Mouse (Mus musculus): Measurements from ENCODE around the gene Pitx2. TPM values are rescaled to one million over a fixed set of nuclear protein-coding genes. Genes with fewer than 3 reads are reported as not detected.

The Pitx2 gene
- polyA plus RNA-seq, 1 experiment from 2014 or later: 37.6 TPM

DNA sequence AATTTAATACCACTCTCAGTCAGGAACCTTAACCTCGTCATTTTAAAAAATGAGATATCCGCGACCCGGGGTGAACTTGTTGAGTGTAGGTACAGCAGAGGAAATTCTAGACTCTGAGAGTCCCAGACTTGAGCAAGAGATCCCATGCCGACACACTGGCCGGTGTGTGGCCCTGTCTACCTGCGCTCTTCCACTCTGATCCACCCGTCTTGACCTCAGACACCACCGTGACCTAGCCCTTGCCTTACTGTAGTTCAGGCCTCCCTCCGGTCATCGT, 1.1 kb upstream of the Pitx2 start:
- under 1% methylated on average over 11 of the region's 11 CpGs for WGBS
- Histone ChIP-seq H3K4me2 (ENCODE audit: low read depth, severe bottlenecking) (no peak overlapping the region), H3K9ac (ENCODE audit: low read length) (no peak overlapping the region), H3K27me3 (ENCODE audit: control insufficient read depth, insufficient read depth, low read length) (peaks cover 77% of the 10 kb centered on the region), H3K9me3 (ENCODE audit: control insufficient read depth, low read length) (no peaks in the 10 kb centered on the region), H3K4me1 (ENCODE audit: control insufficient read depth, insufficient read depth, low read length) (peaks cover 7% of the 10 kb centered on the region; the same call in 1 of the 2 replicates), H3K4me3 (ENCODE audit: low read depth, low read length) (no peak overlapping the region), H3K36me3 (ENCODE audit: control insufficient read depth, insufficient read depth, low read length) (no peaks in the 10 kb centered on the region), H3K27ac (replicated peaks; ENCODE audit: low read depth, low read length) (no peak overlapping the region)
- ATAC-seq (ENCODE audit: insufficient number of reproducible peaks, low FRiP score, low TSS enrichment, low read depth) (no peak), DNase-seq (ENCODE audit: low spot score) (peak; percentile 51)

DNA sequence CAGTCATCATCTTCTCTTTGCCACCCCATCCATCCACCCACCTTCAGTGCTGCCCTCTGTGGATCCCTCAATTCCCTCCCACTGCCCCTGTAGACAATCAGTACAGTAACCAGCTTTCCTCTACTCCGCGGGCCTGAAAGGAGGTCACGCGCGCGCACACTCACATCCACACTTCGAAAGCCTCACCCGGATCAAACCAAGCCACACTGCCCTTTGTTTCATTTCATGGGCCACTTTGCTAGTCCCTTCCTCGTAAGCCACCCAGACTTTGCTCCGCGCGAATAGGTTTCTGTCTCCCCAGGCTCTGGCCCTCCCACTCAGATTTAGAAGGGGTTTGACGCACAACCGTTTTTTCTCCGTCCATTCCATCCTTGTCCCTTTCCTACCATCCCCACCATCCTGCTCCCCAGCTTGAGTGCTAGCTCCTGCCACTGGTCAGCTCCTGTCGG, 494 bp upstream of the Pitx2 start:
- H3K27ac ChIP-seq (replicated peaks; ENCODE audit: low read depth, low read length): no peak overlapping the region
- peak overlapping the region; percentile 36 for H3K4me3 ChIP-seq (ENCODE audit: low read depth, low read length)
- H3K9me3 ChIP-seq (ENCODE audit: control insufficient read depth, low read length): no peaks in the 10 kb centered on the region
- H3K9ac ChIP-seq (ENCODE audit: low read length): no peak overlapping the region; the same call in 1 of the 2 replicates
- WGBS: under 1% methylated on average over 16 of the region's 16 CpGs
- peak overlapping the region; percentile 59 for H3K4me2 ChIP-seq (ENCODE audit: low read depth, severe bottlenecking)
- peaks cover 8% of the 10 kb centered on the region for H3K4me1 ChIP-seq (ENCODE audit: control insufficient read depth, insufficient read depth, low read length)
- DNase-seq (ENCODE audit: low spot score) (no peak), ATAC-seq (ENCODE audit: insufficient number of reproducible peaks, low FRiP score, low TSS enrichment, low read depth) (no peak)
- peaks cover 82% of the 10 kb centered on the region for H3K27me3 ChIP-seq (ENCODE audit: control insufficient read depth, insufficient read depth, low read length)
- H3K36me3 ChIP-seq (ENCODE audit: control insufficient read depth, insufficient read depth, low read length): no peaks in the 10 kb centered on the region

DNA sequence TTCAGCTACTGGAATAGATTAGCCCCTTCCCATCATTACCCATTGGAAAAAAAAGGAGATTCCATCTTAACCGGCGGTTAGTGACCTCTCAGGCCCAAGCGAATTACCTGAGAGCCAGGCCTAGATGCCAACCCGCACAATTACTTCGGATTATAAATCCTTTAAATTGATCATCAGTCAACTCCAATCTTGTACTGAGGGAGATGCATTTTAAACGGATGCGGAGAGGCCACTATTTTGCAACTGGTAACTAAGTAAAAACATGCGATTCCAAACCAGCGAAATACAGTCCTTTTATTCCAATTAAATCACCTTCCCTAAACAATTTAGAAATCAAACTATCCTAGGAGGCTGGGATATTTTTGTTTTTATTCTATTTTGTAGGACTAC, 818 bp downstream of the Pitx2 start:
- peak overlapping the region; percentile 36; the same call in 1 of the 2 replicates for H3K4me3 ChIP-seq (ENCODE audit: low read depth, low read length)
- peaks cover 81% of the 10 kb centered on the region for H3K27me3 ChIP-seq (ENCODE audit: control insufficient read depth, insufficient read depth, low read length)
- H3K9ac ChIP-seq (ENCODE audit: low read length): peak overlapping the region; percentile 56; the same call in 1 of the 2 replicates
- no peaks in the 10 kb centered on the region for H3K9me3 ChIP-seq (ENCODE audit: control insufficient read depth, low read length)
- no peak overlapping the region for H3K27ac ChIP-seq (replicated peaks; ENCODE audit: low read depth, low read length)
- no peak for ATAC-seq (ENCODE audit: insufficient number of reproducible peaks, low FRiP score, low TSS enrichment, low read depth)
- H3K36me3 ChIP-seq (ENCODE audit: control insufficient read depth, insufficient read depth, low read length): no peaks in the 10 kb centered on the region
- H3K4me2 ChIP-seq (ENCODE audit: low read depth, severe bottlenecking): peak overlapping the region; percentile 59; the same call in 1 of the 2 replicates
- peaks cover 12% of the 10 kb centered on the region for H3K4me1 ChIP-seq (ENCODE audit: control insufficient read depth, insufficient read depth, low read length)
- DNase-seq (ENCODE audit: low spot score): no peak
- WGBS: under 1% methylated on average over 9 of the region's 9 CpGs

DNA sequence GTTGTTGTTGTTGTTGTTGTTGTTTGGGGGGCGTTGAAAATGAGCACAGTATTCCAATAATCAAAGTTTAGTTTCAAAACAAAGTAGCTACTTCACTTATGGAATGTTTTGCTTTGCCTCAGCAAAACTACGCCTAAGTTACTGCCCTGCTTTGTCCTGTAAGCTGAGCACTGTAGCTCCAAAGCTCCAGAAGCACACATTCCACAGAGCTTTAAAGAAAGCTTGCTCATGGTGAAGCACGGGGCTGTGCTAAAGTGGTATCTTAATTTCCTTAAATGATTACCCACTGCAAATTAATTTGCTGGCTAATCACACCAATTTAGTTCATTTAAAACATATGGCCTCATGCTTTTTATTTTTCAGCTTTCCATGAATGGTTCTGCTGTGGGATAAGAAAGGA, 1.5 kb downstream of the Pitx2 start:
- no peak for DNase-seq (ENCODE audit: low spot score)
- H3K36me3 ChIP-seq (ENCODE audit: control insufficient read depth, insufficient read depth, low read length): no peaks in the 10 kb centered on the region
- no peak overlapping the region; the same call in 1 of the 2 replicates for H3K4me3 ChIP-seq (ENCODE audit: low read depth, low read length)
- no peak overlapping the region for H3K27ac ChIP-seq (replicated peaks; ENCODE audit: low read depth, low read length)
- peaks cover 12% of the 10 kb centered on the region for H3K4me1 ChIP-seq (ENCODE audit: control insufficient read depth, insufficient read depth, low read length)
- no peaks in the 10 kb centered on the region for H3K9me3 ChIP-seq (ENCODE audit: control insufficient read depth, low read length)
- no peak overlapping the region for H3K4me2 ChIP-seq (ENCODE audit: low read depth, severe bottlenecking)
- WGBS: 3% methylated on average over 3 of the region's 3 CpGs
- ATAC-seq (ENCODE audit: insufficient number of reproducible peaks, low FRiP score, low TSS enrichment, low read depth): no peak
- peaks cover 82% of the 10 kb centered on the region for H3K27me3 ChIP-seq (ENCODE audit: control insufficient read depth, insufficient read depth, low read length)
- H3K9ac ChIP-seq (ENCODE audit: low read length): no peak overlapping the region

DNA sequence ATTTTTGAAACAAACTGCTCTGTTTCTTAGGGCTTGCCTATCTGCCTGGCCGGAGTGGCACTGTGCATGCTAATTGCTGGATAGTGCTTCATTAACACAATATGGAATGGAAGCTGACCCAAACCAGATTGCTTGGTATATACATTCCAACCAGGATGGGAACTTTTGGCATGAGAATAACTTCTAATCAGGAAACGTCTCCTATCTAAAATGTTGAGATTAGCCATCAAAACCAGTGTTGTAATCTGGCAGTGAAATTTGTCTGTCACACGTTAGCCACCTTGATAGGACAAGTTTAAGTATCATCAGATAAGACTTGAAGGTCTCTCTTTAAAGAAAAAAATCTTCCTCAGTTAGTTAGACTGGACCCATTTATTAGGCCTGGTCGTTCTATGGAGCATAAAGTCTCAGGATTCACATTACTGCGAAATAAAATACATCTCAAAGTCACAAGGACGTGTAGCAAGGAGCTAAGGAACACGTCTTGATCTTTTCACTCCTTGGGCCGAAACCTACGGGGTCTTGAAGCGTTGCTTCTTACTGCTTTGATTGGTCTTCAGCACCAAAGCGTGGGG, 2.1 kb downstream of the Pitx2 start:
- no peak for ATAC-seq (ENCODE audit: insufficient number of reproducible peaks, low FRiP score, low TSS enrichment, low read depth)
- DNase-seq (ENCODE audit: low spot score): no peak
- Histone ChIP-seq H3K4me2 (ENCODE audit: low read depth, severe bottlenecking) (no peak overlapping the region), H3K9me3 (ENCODE audit: control insufficient read depth, low read length) (no peaks in the 10 kb centered on the region), H3K9ac (ENCODE audit: low read length) (no peak overlapping the region), H3K4me1 (ENCODE audit: control insufficient read depth, insufficient read depth, low read length) (peaks cover 12% of the 10 kb centered on the region), H3K27me3 (ENCODE audit: control insufficient read depth, insufficient read depth, low read length) (peaks cover 80% of the 10 kb centered on the region), H3K36me3 (ENCODE audit: control insufficient read depth, insufficient read depth, low read length) (no peaks in the 10 kb centered on the region), H3K4me3 (ENCODE audit: low read depth, low read length) (no peak overlapping the region; the same call in 1 of the 2 replicates), H3K27ac (replicated peaks; ENCODE audit: low read depth, low read length) (no peak overlapping the region)
- 3% methylated on average over 11 of the region's 11 CpGs for WGBS

DNA sequence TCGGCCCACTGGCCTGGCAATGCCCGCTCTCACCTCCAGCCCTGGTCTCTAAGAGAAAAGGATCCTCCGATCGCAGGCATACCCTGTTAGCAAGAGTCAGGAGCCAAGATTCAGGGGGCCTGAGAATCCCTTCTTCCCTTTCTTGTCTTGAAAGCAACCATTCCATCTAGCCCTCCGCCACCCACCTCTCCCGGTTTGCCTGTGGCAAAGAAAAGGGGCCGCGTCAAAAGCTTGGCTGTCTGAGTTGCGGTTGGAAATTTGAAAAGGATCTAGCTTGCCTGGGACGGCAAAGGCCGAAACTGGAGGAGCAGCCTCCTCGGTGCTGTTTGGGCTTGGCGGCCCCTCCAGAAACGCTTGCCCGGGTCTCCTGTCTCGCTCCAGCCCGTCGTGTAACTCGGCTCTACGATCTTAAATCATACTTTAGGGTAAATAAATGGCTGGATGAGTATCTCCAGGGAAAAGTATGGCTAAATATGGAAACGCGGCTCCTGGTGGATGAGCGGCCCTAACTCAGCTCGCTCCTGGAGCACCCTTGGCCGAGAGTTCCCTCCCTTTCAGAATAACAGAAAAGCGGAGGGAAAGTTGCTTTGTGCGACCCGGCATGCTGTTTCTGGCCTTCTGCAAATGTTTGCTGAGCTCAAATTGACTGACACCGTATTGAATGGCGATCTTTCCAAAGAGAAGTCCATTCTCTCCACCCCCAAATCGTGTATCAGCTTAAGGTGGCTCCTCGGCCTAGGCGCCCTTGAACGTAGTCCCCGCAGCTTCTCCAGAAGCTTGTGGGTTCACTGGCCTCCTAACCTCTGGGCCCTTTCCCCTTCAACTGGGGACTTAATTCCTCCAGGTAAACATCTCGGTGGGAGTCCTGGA, 3.4 kb downstream of the Pitx2 start:
- H3K27ac ChIP-seq (replicated peaks; ENCODE audit: low read depth, low read length): no peak overlapping the region

DNA sequence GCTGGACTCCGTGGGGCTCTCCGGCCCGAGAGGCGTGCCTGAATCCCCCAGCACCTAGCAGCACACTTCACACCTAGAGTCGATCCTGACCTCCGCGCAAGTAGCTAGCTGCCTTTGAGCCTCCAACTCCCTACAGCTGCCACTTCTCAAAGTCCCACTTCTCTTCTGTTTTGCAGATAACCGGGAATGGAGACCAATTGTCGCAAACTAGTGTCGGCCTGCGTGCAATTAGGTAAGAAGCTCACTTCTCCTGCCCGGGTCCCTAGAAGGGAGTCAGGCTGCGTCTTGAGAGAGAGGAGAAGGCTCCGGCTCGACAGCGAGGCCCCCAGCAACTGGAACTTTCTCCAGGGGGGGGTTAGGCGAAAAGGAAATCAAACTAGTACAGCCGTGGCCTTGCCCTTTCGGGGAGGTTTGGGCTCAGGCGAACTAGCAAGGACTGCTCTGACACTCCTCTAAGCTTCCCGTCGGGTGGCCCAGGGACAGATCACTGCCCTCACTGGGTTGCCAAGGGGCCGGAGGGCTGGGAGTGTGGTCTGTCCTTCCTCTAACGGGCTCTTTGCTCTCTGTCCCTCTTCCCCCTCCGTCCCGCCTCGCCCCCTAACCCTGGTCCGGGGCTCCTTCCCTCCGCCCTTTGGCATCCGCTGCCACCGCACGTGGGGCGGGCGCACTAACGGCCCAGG, 4.2 kb downstream of the Pitx2 start:
- Histone ChIP-seq H3K36me3 (ENCODE audit: control insufficient read depth, insufficient read depth, low read length) (no peaks in the 10 kb centered on the region), H3K4me2 (ENCODE audit: low read depth, severe bottlenecking) (peak overlapping the region; percentile 59), H3K27me3 (ENCODE audit: control insufficient read depth, insufficient read depth, low read length) (peaks cover 83% of the 10 kb centered on the region), H3K4me1 (ENCODE audit: control insufficient read depth, insufficient read depth, low read length) (peaks cover 12% of the 10 kb centered on the region), H3K9ac (ENCODE audit: low read length) (peak overlapping the region; percentile 58; the same call in 1 of the 2 replicates), H3K9me3 (ENCODE audit: control insufficient read depth, low read length) (no peaks in the 10 kb centered on the region), H3K27ac (replicated peaks; ENCODE audit: low read depth, low read length) (0 out of 2 replicates have a peak overlapping the region, but pooled peaks have one; percentile 33), H3K4me3 (ENCODE audit: low read depth, low read length) (peak overlapping the region; percentile 37)
- DNase-seq (ENCODE audit: low spot score) (no peak), ATAC-seq (ENCODE audit: insufficient number of reproducible peaks, low FRiP score, low TSS enrichment, low read depth) (peak; percentile 10; the same call in 1 of the 2 replicates)
- 2% methylated on average over 35 of the region's 35 CpGs for WGBS

More for the DNA sequence above, 3.4 kb downstream of the Pitx2 start:
- H3K4me1 ChIP-seq (ENCODE audit: control insufficient read depth, insufficient read depth, low read length): peaks cover 12% of the 10 kb centered on the region
- no peaks in the 10 kb centered on the region for H3K9me3 ChIP-seq (ENCODE audit: control insufficient read depth, low read length)
- H3K27me3 ChIP-seq (ENCODE audit: control insufficient read depth, insufficient read depth, low read length): peaks cover 80% of the 10 kb centered on the region
- H3K4me3 ChIP-seq (ENCODE audit: low read depth, low read length): peak overlapping the region; percentile 5; the same call in 1 of the 2 replicates
- no peaks in the 10 kb centered on the region for H3K36me3 ChIP-seq (ENCODE audit: control insufficient read depth, insufficient read depth, low read length)
- H3K4me2 ChIP-seq (ENCODE audit: low read depth, severe bottlenecking): peak overlapping the region; percentile 59
- peak overlapping the region; percentile 35; the same call in 1 of the 2 replicates for H3K9ac ChIP-seq (ENCODE audit: low read length)
- ATAC-seq (ENCODE audit: insufficient number of reproducible peaks, low FRiP score, low TSS enrichment, low read depth) (no peak), DNase-seq (ENCODE audit: low spot score) (peak; percentile 69)
- WGBS: 1% methylated on average over 36 of the region's 36 CpGs

Data from limb, embryonic 11.5 days (tissue).